Mouse (Mus musculus): ENCODE data around the gene St6gal1. TPM values are rescaled to one million over a fixed set of nuclear protein-coding genes. Genes with fewer than 3 reads are reported as not detected.

St6gal1 gene
- polyA plus RNA-seq, 1 experiment from 2014 or later: 12.4 TPM

GRCm38 (mm10) chr16:23251445-23251773 lies 26.9 kb downstream of the St6gal1 start:
- ATAC-seq (replicated peaks; ENCODE audit: extremely low read depth, insufficient read depth, low FRiP score): no peak
- 77% methylated on average over 2 of the region's 2 CpGs for WGBS
- H3K9me3 ChIP-seq (replicated peaks; ENCODE audit: control insufficient read depth, low read length): no peaks in the 10 kb centered on the region
- no peak overlapping the region for H3K4me3 ChIP-seq (ENCODE audit: low read length)
- H3K4me2 ChIP-seq (ENCODE audit: low read depth, low read length): no peak overlapping the region
- H3K27ac ChIP-seq (ENCODE audit: low read length): no peak overlapping the region
- peaks cover 12% of the 10 kb centered on the region for H3K27me3 ChIP-seq (ENCODE audit: control insufficient read depth, insufficient read depth, low read length)
- no peak overlapping the region for H3K9ac ChIP-seq (ENCODE audit: low read length)
- H3K36me3 ChIP-seq (ENCODE audit: control insufficient read depth, insufficient read depth): no peaks in the 10 kb centered on the region
- H3K4me1 ChIP-seq (ENCODE audit: control insufficient read depth, insufficient read depth, low read length): peaks cover 9% of the 10 kb centered on the region; the same call in 1 of the 2 replicates

- 65% methylated on average over 6 of the region's 6 CpGs for WGBS
- H3K4me3 ChIP-seq (ENCODE audit: low read length): no peak overlapping the region
- ATAC-seq (replicated peaks; ENCODE audit: extremely low read depth, insufficient read depth, low FRiP score): no peak
- peaks cover 8% of the 10 kb centered on the region for H3K27me3 ChIP-seq (ENCODE audit: control insufficient read depth, insufficient read depth, low read length)
- H3K4me1 ChIP-seq (ENCODE audit: control insufficient read depth, insufficient read depth, low read length): peaks cover 14% of the 10 kb centered on the region; the same call in 1 of the 2 replicates
- no peaks in the 10 kb centered on the region for H3K36me3 ChIP-seq (ENCODE audit: control insufficient read depth, insufficient read depth)
- no peak overlapping the region for H3K4me2 ChIP-seq (ENCODE audit: low read depth, low read length)
- H3K27ac ChIP-seq (ENCODE audit: low read length): no peak overlapping the region
- H3K9ac ChIP-seq (ENCODE audit: low read length): no peak overlapping the region
- H3K9me3 ChIP-seq (replicated peaks; ENCODE audit: control insufficient read depth, low read length): no peaks in the 10 kb centered on the region
Observed at GRCm38 (mm10) chr16:23253620-23254019, 29.1 kb downstream of the St6gal1 start.

DNA sequence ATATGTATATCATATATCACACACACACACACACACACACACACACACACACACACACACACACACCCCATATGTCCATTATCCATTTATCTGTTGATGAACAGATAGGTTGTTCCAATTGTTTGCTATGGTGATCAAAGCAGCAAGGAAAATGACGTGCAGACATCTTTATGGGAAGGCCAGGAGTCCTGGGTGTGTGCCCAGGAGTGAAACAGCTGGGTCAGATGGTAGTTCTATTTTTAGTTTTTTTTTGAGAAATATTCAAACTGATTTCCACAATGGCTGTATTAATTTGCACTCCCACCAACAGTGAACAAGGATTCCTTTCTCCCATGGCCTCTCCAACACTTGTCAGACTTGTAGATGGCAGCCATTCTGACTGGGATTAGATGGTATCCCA lies 29.5 kb downstream of the St6gal1 start:
- Histone ChIP-seq H3K4me1 (ENCODE audit: control insufficient read depth, insufficient read depth, low read length) (peaks cover 16% of the 10 kb centered on the region), H3K27ac (ENCODE audit: low read length) (no peak overlapping the region), H3K4me2 (ENCODE audit: low read depth, low read length) (no peak overlapping the region), H3K9me3 (replicated peaks; ENCODE audit: control insufficient read depth, low read length) (no peaks in the 10 kb centered on the region), H3K9ac (ENCODE audit: low read length) (no peak overlapping the region), H3K4me3 (ENCODE audit: low read length) (no peak overlapping the region), H3K36me3 (ENCODE audit: control insufficient read depth, insufficient read depth) (no peaks in the 10 kb centered on the region), H3K27me3 (ENCODE audit: control insufficient read depth, insufficient read depth, low read length) (peaks cover 8% of the 10 kb centered on the region)
- no peak for ATAC-seq (replicated peaks; ENCODE audit: extremely low read depth, insufficient read depth, low FRiP score)
- WGBS: 65% methylated on average over 1 of the region's 1 CpGs

DNA sequence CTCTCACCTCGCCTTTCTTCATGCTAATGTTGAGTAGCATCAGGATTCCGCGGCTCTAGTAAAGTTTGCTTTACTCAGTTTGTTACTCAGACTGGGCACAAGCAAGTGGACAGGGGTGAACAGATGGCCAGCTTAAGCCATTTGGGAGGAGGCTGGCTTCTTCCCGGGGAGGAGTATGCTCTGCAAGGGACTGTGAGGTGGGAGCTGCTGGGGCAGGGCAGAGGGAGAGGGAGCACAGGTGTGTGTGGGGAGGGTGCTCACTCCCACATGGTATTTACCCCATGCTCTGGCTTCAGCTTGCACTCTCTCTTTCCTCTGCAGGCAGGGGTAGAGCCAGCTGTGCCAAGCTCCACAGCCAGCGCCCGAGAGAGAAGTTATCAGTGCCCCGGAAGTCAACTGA lies 32.1 kb downstream of the St6gal1 start:
- no peak overlapping the region for H3K9ac ChIP-seq (ENCODE audit: low read length)
- WGBS: 62% methylated on average over 7 of the region's 7 CpGs
- no peaks in the 10 kb centered on the region for H3K9me3 ChIP-seq (replicated peaks; ENCODE audit: control insufficient read depth, low read length)
- H3K4me2 ChIP-seq (ENCODE audit: low read depth, low read length): no peak overlapping the region
- H3K4me3 ChIP-seq (ENCODE audit: low read length): no peak overlapping the region
- no peaks in the 10 kb centered on the region for H3K36me3 ChIP-seq (ENCODE audit: control insufficient read depth, insufficient read depth)
- H3K4me1 ChIP-seq (ENCODE audit: control insufficient read depth, insufficient read depth, low read length): peaks cover 18% of the 10 kb centered on the region
- peaks cover 10% of the 10 kb centered on the region for H3K27me3 ChIP-seq (ENCODE audit: control insufficient read depth, insufficient read depth, low read length)
- H3K27ac ChIP-seq (ENCODE audit: low read length): no peak overlapping the region
- ATAC-seq (replicated peaks; ENCODE audit: extremely low read depth, insufficient read depth, low FRiP score): no peak

- WGBS: 33% methylated on average over 7 of the region's 7 CpGs
- Histone ChIP-seq H3K4me2 (ENCODE audit: low read depth, low read length) (no peak overlapping the region), H3K4me3 (ENCODE audit: low read length) (no peak overlapping the region), H3K36me3 (ENCODE audit: control insufficient read depth, insufficient read depth) (no peaks in the 10 kb centered on the region), H3K27me3 (ENCODE audit: control insufficient read depth, insufficient read depth, low read length) (peaks cover 7% of the 10 kb centered on the region; the same call in 1 of the 2 replicates), H3K9ac (ENCODE audit: low read length) (no peak overlapping the region), H3K9me3 (replicated peaks; ENCODE audit: control insufficient read depth, low read length) (no peaks in the 10 kb centered on the region), H3K4me1 (ENCODE audit: control insufficient read depth, insufficient read depth, low read length) (peaks cover 26% of the 10 kb centered on the region), H3K27ac (ENCODE audit: low read length) (no peak overlapping the region)
- no peak for ATAC-seq (replicated peaks; ENCODE audit: extremely low read depth, insufficient read depth, low FRiP score)
Observed at GRCm38 (mm10) chr16:23258429-23258822, 33.9 kb downstream of the St6gal1 start.

GRCm38 (mm10) chr16:23258823-23259457 lies 34.4 kb downstream of the St6gal1 start:
- Histone ChIP-seq H3K4me3 (ENCODE audit: low read length) (no peak overlapping the region), H3K9me3 (replicated peaks; ENCODE audit: control insufficient read depth, low read length) (no peaks in the 10 kb centered on the region), H3K4me2 (ENCODE audit: low read depth, low read length) (no peak overlapping the region), H3K36me3 (ENCODE audit: control insufficient read depth, insufficient read depth) (peaks cover 2% of the 10 kb centered on the region; the same call in 1 of the 2 replicates), H3K9ac (ENCODE audit: low read length) (peak overlapping the region; percentile 17; the same call in 1 of the 2 replicates), H3K4me1 (ENCODE audit: control insufficient read depth, insufficient read depth, low read length) (peaks cover 26% of the 10 kb centered on the region), H3K27me3 (ENCODE audit: control insufficient read depth, insufficient read depth, low read length) (peaks cover 7% of the 10 kb centered on the region; the same call in 1 of the 2 replicates), H3K27ac (ENCODE audit: low read length) (no peak overlapping the region)
- no peak for ATAC-seq (replicated peaks; ENCODE audit: extremely low read depth, insufficient read depth, low FRiP score)
- 30% methylated on average over 4 of the region's 4 CpGs for WGBS

GRCm38 (mm10) chr16:23259580-23259979 lies 35.0 kb downstream of the St6gal1 start:
- peaks cover 3% of the 10 kb centered on the region; the same call in 1 of the 2 replicates for H3K9me3 ChIP-seq (replicated peaks; ENCODE audit: control insufficient read depth, low read length)
- no peak overlapping the region for H3K27ac ChIP-seq (ENCODE audit: low read length)
- H3K27me3 ChIP-seq (ENCODE audit: control insufficient read depth, insufficient read depth, low read length): peaks cover 7% of the 10 kb centered on the region; the same call in 1 of the 2 replicates
- no peak overlapping the region for H3K4me2 ChIP-seq (ENCODE audit: low read depth, low read length)
- peaks cover 26% of the 10 kb centered on the region for H3K4me1 ChIP-seq (ENCODE audit: control insufficient read depth, insufficient read depth, low read length)
- WGBS: 53% methylated on average over 3 of the region's 3 CpGs
- H3K9ac ChIP-seq (ENCODE audit: low read length): no peak overlapping the region
- ATAC-seq (replicated peaks; ENCODE audit: extremely low read depth, insufficient read depth, low FRiP score): no peak
- H3K4me3 ChIP-seq (ENCODE audit: low read length): no peak overlapping the region
- peaks cover 8% of the 10 kb centered on the region for H3K36me3 ChIP-seq (ENCODE audit: control insufficient read depth, insufficient read depth)

GRCm38 (mm10) chr16:23262131-23262768 lies 37.7 kb downstream of the St6gal1 start:
- peaks cover 7% of the 10 kb centered on the region; the same call in 1 of the 2 replicates for H3K27me3 ChIP-seq (ENCODE audit: control insufficient read depth, insufficient read depth, low read length)
- ATAC-seq (replicated peaks; ENCODE audit: extremely low read depth, insufficient read depth, low FRiP score): peak; percentile 65
- WGBS: 8% methylated on average over 8 of the region's 10 CpGs

DNA sequence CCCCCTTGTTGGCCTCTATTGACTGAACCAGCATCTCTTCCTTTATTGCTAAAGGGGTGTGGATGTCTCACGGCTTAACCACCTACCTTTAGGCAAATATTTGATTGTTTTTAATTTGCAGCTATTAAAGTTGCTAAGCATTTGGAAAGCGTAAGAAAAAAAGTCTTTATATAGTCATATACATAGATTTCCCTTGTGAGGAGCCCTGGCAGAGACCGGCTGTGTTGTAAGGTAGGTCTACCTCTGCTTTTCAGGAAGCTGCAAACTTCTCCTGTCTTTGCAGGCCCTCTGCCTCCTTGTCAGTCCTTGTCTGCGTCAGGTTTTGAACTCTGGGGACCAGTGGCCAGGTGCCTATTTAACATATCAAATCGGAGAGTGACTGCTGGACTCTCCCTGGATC lies 38.3 kb downstream of the St6gal1 start:
- Histone ChIP-seq H3K4me1 (ENCODE audit: control insufficient read depth, insufficient read depth, low read length) (peaks cover 23% of the 10 kb centered on the region), H3K27me3 (ENCODE audit: control insufficient read depth, insufficient read depth, low read length) (peaks cover 7% of the 10 kb centered on the region; the same call in 1 of the 2 replicates), H3K27ac (ENCODE audit: low read length) (no peak overlapping the region), H3K9me3 (replicated peaks; ENCODE audit: control insufficient read depth, low read length) (peaks cover 3% of the 10 kb centered on the region; the same call in 1 of the 2 replicates), H3K4me2 (ENCODE audit: low read depth, low read length) (no peak overlapping the region), H3K4me3 (ENCODE audit: low read length) (no peak overlapping the region), H3K9ac (ENCODE audit: low read length) (no peak overlapping the region), H3K36me3 (ENCODE audit: control insufficient read depth, insufficient read depth) (peaks cover 8% of the 10 kb centered on the region)
- no peak for ATAC-seq (replicated peaks; ENCODE audit: extremely low read depth, insufficient read depth, low FRiP score)
- 68% methylated on average over 5 of the region's 5 CpGs for WGBS

More at GRCm38 (mm10) chr16:23262131-23262768, 37.7 kb downstream of the St6gal1 start:
- peaks cover 3% of the 10 kb centered on the region; the same call in 1 of the 2 replicates for H3K9me3 ChIP-seq (replicated peaks; ENCODE audit: control insufficient read depth, low read length)
- peaks cover 8% of the 10 kb centered on the region for H3K36me3 ChIP-seq (ENCODE audit: control insufficient read depth, insufficient read depth)
- no peak overlapping the region for H3K4me2 ChIP-seq (ENCODE audit: low read depth, low read length)
- H3K4me3 ChIP-seq (ENCODE audit: low read length): no peak overlapping the region
- no peak overlapping the region for H3K9ac ChIP-seq (ENCODE audit: low read length)
- peaks cover 26% of the 10 kb centered on the region for H3K4me1 ChIP-seq (ENCODE audit: control insufficient read depth, insufficient read depth, low read length)
- no peak overlapping the region for H3K27ac ChIP-seq (ENCODE audit: low read length)

Measured in heart, embryonic 16.5 days (tissue).